Mouse (Mus musculus) embryonic fibroblast, embryonic 13.5 days (primary cell): ENCODE results near the gene Rem2.

ENCODE experiments used
- CTCF ChIP-seq: IDR thresholded peaks from 2 replicates; pipeline ENCODE4 v1.5.1; 2011; ENCODE audit warnings: mild to moderate bottlenecking, control low read depth, low read length, moderate library complexity, borderline replicate concordance; ENCODE audit not compliant: insufficient read depth
- POLR2A ChIP-seq: IDR thresholded peaks from 2 replicates; pipeline ENCODE4 v1.6.1; 2011; ENCODE audit warnings: low read depth, mild to moderate bottlenecking, control low read depth, low read length, moderate library complexity

GRCm38 (mm10) chr14:54475941-54476844 lies at the start of gene Rem2:
- TF ChIP-seq POLR2A: no peak
- TF ChIP-seq CTCF: no peak
